Mouse (Mus musculus): Measurements from ENCODE around the gene Cav3.
A peak's percentile ranks its signal among the peaks of the same experiment; 100 is the strongest.

Cav3 gene

DNA sequence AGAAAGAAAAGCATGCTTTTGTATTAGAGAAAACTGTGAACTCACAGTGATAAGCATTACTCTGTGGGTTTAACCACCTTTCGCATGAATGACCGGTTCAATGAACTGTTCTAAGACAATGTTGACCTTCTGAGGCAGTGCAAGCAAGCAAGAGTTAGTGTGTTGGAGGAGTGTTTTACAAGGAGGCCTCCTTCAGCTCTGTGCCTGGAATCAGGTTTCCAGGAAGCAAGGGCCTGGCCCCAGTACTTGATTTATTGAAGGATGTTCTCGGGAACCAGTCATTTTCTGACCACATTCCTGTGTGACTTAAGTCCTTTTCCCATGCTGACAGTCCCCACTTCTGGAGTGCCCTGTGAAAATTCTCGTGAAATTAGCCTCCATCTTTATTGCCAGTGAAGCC lies 35.9 kb downstream of the Cav3 start:
- peak; percentile 35 for DNase-seq

DNA sequence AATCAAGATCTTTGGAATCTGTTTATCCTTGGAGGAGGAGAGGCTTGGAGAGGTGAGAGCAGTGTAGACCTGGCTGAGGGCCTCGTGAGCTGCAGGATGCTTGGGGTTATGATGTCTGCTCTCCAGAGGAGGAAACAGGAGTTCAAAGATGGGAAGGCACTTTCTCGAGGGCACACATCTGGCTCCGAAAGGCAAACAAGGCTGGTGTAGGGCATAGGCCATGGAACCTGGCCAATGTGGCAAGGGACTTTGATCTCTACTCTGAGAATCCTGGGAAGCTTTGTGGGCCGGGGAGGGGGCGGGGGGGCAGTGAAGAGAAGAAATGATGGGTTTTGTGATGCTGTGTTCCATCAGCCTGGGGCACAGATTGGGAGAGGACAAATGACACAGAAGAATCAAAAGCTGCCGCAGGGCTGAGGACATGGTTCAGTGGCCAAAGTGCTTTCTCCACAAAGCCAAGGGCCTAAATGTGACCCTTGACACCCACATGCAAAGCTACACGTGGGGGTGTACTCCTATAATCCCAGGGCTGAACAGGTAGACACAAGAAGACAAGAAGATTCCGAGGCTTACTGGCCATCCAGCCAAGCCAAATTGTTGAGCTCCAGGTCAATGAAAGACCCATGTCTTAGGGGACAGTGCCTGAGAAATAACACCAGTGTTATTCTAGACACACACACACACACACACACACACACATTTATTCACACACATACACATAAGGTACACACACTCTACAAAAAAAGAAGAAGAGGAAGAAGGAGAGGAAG lies 37.2 kb downstream of the Cav3 start:
- peak; percentile 70 for DNase-seq

DNA sequence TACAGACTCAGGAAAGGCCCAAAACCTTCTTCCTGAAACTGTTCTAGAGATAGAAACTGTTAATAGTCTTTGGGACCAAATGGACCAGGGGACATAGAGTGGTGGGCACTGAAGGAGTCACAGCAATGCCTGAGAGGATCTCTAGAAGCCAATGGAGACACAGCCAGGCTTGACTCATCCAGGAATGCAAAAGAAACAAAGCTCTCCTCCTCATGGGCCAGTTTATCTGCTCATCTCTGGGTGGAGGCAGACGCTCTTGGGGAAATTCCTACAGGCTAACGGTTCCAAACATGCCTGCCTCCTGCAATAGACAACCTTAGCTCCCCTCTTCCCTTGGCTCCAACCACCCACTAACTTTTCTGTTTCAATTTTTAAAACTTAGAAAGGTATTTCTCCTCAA lies 38.2 kb downstream of the Cav3 start:
- no peak for DNase-seq

DNA sequence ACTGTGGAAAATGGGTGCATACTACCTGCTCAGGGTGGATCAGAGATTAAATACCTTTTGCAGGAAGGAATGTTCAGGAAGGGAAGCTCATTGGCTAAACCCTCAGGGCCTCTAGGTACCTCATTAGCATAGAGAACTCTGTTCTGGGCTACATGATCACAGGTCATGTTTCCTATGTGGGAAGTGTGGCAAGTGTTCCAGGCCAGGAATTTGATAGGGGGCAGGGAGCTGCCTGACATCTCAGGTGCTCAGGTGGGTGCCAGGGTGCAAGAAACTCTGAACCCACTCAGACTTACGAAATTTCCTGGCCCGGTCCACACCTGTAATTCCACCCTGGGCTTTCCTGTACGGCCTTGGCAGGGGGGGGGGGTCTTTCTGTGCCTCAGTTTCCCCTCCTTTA lies 39.4 kb downstream of the Cav3 start:
- no peak for DNase-seq

DNA sequence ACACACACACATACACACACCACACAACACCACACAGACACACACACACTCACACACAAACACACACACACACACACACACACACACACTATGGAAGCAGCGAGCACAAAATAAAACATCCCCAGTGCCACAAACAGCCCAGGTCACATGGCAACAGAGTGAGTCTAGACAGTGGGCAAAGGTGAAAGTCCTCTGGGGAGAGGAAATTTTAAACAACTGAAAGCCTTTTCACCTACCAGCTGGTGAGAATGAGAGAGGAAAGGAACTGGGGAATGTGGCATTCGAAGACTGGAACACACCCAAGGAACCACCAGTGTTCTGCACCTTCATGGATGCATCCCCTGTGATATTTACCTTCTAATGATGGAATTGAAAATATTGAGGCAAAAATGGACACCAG lies 40.2 kb downstream of the Cav3 start:
- peak; percentile 51 for DNase-seq

DNA sequence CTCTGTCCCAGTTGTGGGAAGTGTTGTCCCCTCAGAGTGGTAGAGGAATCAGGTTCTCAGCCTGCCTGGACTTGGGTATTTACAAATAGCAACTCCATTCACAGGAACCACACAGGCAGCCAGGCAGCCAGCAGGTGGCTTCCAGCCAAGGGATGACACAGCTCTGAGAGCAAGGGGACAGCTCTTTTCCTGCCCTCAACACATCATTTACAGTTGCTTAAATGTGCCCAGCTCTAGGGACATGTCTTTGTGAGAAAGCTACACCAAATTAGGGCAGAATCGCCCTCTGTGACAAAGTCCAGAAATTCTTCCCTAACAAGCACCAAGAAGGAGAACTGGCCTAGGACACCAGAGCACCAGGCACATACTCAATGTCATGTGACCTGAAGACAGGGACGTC lies 41.9 kb downstream of the Cav3 start:
- peak; percentile 59 for DNase-seq

DNA sequence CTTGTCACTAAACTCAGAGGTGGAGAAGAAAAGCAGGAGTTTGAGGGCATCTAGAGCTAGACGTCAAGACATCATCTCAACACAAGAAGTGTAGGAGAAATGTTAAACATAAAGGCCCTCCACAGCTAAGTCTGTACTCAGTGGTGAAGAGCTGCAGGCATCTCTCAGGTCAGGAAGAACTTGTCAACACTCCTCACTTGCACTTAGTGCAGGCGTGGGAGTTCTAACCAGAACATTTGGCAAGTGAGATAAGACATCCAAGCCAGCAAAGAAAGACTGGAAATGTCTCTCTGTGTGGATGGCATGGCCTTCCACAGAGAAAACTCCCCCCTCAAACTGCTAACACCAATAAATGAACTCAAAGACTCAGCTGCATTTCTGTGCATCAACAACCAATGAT lies 48.3 kb downstream of the Cav3 start:
- no peak for DNase-seq

DNA sequence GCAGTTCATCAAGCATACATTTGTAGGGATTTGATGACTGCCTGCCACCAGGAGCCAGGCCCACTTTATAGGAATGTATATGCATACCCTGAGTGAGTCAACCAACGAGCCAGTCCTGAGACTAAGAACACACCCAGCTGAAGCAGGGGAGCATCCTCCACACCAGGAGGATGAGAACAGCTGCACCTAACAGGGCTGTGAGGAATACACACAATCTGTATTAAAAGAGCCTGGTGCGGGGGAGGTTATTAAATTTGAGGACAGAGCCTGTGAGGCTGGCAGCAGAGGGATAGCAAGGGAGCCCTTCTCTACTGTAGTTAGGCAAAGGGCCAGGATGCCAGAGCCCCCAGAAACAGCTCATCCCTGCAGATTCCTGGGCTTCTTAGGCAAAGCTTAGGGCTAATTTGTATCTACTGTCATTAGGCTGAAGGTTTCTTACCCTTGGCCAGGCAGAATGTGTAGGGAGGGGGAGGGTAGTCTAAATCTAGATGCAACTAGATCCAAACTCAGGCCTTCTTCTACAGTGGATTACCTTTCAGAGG lies 50.4 kb downstream of the Cav3 start:
- no peak for DNase-seq

DNA sequence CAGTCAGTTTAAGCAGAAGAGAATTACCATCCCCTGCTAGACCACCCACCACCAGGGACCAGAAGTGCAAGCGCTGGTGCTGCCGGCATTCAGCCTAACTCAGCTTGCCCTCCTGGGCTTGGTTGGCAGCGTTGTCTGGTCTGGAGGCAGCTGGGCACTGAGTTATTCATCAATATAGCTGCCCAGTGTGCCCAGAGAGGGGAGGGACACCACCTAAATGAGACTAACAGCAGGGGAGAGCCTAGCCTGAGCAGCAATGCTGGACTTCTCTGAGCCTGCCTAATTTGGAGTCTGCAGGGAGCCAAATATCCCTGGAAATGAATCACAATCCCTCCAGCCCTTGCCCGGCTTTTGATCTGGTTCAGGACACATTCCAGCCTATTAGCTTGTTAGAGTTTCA lies 51.0 kb downstream of the Cav3 start:
- no peak for DNase-seq

DNA sequence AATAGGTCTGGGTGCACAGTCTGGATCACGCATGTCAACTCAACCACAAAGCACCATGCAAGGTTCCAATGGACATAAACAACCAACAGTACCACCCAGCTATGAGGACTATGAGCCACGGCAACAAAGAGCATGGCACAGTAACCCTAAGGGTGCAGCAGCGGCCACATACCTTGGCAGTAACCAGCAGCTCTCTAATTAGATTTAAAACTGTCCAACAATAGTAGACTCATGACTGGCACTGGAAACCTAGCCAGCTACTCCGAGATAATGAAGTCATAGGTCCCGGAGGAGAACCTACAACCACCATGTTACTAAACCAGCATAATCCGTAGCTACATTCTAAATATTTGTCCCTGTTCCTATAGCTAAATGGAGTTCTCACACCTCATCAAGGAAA lies 55.3 kb downstream of the Cav3 start:
- DNase-seq = no peak

DNA sequence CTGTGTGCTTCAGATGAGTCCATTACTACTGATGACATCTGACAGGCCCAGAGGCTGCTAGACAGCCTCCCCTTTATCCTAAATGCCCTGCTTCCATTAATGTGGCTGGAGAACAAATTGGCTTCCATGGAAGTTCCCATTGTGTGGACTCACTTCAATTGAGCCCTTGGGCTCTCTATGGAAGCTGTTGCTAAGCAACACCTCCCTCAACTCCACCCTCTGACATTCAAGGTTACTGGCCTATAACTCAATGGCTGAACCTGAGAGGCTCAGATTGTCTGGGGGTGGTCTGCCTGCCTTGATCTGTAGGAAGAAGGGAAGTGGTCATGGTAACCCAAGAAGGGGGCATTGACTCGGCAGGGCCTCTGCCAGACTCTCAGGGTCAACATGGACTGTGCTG lies 57.2 kb downstream of the Cav3 start:
- no peak for DNase-seq

DNA sequence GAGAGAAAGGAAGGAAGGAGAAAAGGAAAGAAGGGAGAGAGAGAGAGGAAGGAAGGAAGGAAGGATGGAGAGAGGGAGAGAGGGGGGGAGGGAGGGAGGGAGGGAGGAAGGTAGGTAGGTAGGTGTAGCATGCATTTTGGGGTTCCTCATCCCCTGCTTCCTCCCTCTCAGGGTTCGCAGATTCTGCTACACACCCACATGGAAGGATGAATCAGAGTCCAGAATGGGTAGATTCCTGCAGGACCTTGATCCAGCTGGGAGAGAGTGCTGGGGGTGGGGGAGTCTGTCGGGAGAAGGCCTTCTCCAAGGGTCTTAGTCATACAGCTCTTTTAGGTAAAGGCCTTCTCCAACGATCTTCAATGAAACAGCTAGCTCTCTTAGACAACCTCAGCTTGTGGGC lies 58.3 kb downstream of the Cav3 start:
- no peak for DNase-seq

DNA sequence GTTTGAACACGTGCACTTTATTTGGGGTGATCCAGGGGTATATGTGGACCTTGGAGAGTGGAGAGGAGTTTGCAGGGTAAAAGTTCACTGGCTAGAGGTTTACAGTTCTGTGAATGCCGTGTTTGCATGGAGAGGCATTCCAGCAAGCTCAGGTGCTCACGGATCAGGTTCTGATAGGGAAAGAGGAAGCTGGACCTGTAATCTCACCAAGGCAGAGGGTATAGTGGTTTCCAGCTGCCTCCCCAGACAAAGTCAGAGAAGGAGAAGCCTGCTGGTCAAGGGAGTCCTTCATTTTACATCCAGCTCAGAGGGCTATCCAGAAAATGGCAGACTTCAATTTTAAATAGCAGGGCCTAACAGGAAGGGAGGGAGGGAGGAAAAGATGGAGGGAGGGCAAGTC lies 58.7 kb downstream of the Cav3 start:
- no peak for DNase-seq
